Mouse (Mus musculus) embryonic facial prominence, embryonic 14.5 days (tissue): ENCODE results near the gene Slc26a3. TPM values are rescaled to one million over a fixed set of nuclear protein-coding genes. Genes with fewer than 3 reads are reported as not detected.

Source experiments
- ATAC-seq: fragments of 200-750 bp; cut with Nextera tagmentation; 2 replicates; pipeline ENCODE4 v1.8.0; 2017; ENCODE audit warnings: low read depth, moderate number of reproducible peaks, moderate TSS enrichment
- DNase-seq: peaks from one replicate; pipeline ENCODE4 v3.0.0-alpha.2; 2015; ENCODE audit warnings: low spot score
- H3K27ac ChIP-seq: fragments of 300-500 bp; sonication (generic); replicated peaks from 2 replicates; pipeline ENCODE4 v1.5.1; 2014; ENCODE audit warnings: low read depth, mild to moderate bottlenecking, low read length, moderate library complexity
- H3K27me3 ChIP-seq: fragments of 300-500 bp; sonication (generic); replicated peaks from 2 replicates; pipeline ENCODE4 v1.6.1; 2014; ENCODE audit warnings: low read length; ENCODE audit not compliant: control insufficient read depth, insufficient read depth
- H3K36me3 ChIP-seq: fragments of 300-500 bp; sonication (generic); 2 replicates; pipeline ENCODE4 v1.6.1; 2014; ENCODE audit warnings: low read length, mixed read lengths; ENCODE audit not compliant: control insufficient read depth, insufficient read depth
- H3K4me1 ChIP-seq: fragments of 300-500 bp; sonication (generic); 2 replicates; pipeline ENCODE4 v1.6.1; 2014; ENCODE audit warnings: antibody characterized with exemption, low read length; ENCODE audit not compliant: control insufficient read depth, insufficient read depth
- H3K4me2 ChIP-seq: fragments of 300-500 bp; sonication (generic); 2 replicates; pipeline ENCODE4 v1.6.1; 2014; ENCODE audit warnings: low read depth, mild to moderate bottlenecking, low read length, moderate library complexity, mixed read lengths
- H3K4me3 ChIP-seq: fragments of 300-500 bp; sonication (generic); 2 replicates; pipeline ENCODE4 v1.5.1; 2014; ENCODE audit warnings: low read depth, mild to moderate bottlenecking, low read length
- H3K9ac ChIP-seq: fragments of 300-500 bp; sonication (generic); 2 replicates; pipeline ENCODE4 v1.6.1; 2014; ENCODE audit warnings: low read depth, mild to moderate bottlenecking, low read length, moderate library complexity, mixed read lengths
- H3K9me3 ChIP-seq: fragments of 300-500 bp; sonication (generic); 2 replicates; pipeline ENCODE4 v1.6.1; 2016; ENCODE audit warnings: low read length; ENCODE audit not compliant: control insufficient read depth
- WGBS: fragments of 180-500 bp; shearing (Covaris S2); extraction: QIAGEN DNeasy Blood & Tissue Kit; methylation state at CpG from one replicate; pipeline ENCODE4 v1.1.7; 2014; 5-methylcytosine and 5-hydroxymethylcytosine counted together
- polyA plus RNA-seq: library from polyadenylated mRNA; unstranded; fragments of >200 nt; fragmentation: Nextera tagmentation; extraction: Ambion mirVana; gene quantifications from 2 replicates; pipeline ENCODE4 v1.2.1, GENCODE M21; 2014

Gene Slc26a3
- polyA plus RNA-seq, 1 experiment from 2014 or later, result 0.07 TPM

GRCm38 (mm10) chr12:31375283-31375615, 15.4 kb upstream of the Slc26a3 start:
- WGBS, result 57% methylated on average over 4 of the region's 4 CpGs
- H3K4me3 ChIP-seq, result no peak overlapping the region
- H3K27me3 ChIP-seq, result no peaks in the 10 kb centered on the region
- no peak overlapping the region for H3K4me2 ChIP-seq
- no peak overlapping the region for H3K9ac ChIP-seq
- ATAC-seq (no peak), DNase-seq (no peak)
- H3K27ac ChIP-seq, result no peak overlapping the region
- H3K9me3 ChIP-seq, result no peaks in the 10 kb centered on the region
- H3K4me1 ChIP-seq, result peaks cover 10% of the 10 kb centered on the region
- no peaks in the 10 kb centered on the region for H3K36me3 ChIP-seq

DNA sequence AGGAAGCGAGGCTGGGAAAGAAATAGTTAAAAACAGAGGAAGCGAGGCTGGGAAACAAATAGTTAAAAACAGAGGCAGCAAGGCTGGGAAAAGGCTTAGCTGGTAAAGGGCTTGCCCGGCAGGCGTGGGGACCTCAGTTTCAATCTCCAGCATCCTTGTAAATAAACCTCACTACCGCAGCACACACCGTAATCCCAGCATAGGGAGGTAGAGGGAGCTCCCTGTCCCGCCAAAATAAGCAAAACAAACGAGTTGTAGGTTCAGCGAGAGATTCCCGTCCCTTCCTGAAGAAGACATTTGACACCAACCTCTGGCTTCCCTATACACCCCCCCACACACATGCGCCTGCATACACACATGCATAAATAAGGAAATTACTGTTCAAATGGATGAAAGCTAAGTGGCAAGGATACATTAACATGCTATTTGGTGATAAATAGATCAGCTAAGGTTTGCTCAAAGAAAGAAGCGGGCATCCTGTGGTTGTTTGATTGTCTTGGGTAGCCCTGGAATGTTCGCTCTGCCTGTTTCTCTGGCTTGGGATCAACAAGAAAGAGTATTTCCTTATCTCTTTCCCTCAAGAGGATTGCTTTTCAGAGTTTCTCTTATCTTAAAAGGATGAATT, 14.2 kb upstream of the Slc26a3 start:
- WGBS, result 6% methylated on average over 13 of the region's 13 CpGs
- H3K4me2 ChIP-seq, result peak overlapping the region; percentile 60
- no peaks in the 10 kb centered on the region for H3K27me3 ChIP-seq
- DNase-seq (peak; percentile 74), ATAC-seq (0 out of 2 replicates have a peak, but pooled peaks have one; percentile 48)
- peaks cover 10% of the 10 kb centered on the region for H3K4me1 ChIP-seq
- no peaks in the 10 kb centered on the region for H3K36me3 ChIP-seq
- no peaks in the 10 kb centered on the region for H3K9me3 ChIP-seq
- peak overlapping the region; percentile 31 for H3K4me3 ChIP-seq
- H3K9ac ChIP-seq, result peak overlapping the region; percentile 47
- H3K27ac ChIP-seq, result no peak overlapping the region

DNA sequence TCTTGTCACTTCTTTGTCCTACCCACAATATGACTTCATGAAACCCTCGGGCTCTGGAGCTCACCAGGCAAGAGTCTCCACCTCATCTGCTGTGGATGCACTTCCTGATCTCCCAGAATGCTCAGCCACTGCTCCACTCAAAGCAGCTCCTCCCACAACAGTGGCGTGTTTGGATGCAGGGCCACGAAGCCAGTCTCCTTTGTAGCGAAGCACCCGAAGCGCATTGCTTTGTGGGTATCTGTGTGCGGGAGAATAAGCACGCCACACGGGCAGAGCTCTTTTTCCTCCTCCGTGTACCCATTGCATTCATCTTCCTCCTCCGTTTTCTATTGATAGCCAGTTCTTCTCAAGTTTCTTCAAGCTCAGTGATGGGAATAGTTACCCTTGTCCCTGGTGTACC, 13.4 kb upstream of the Slc26a3 start:
- no peaks in the 10 kb centered on the region for H3K27me3 ChIP-seq
- ATAC-seq (no peak), DNase-seq (no peak)
- H3K36me3 ChIP-seq, result no peaks in the 10 kb centered on the region
- no peak overlapping the region for H3K9ac ChIP-seq
- no peak overlapping the region for H3K4me3 ChIP-seq
- WGBS, result 69% methylated on average over 11 of the region's 11 CpGs
- H3K4me1 ChIP-seq, result peaks cover 10% of the 10 kb centered on the region
- H3K4me2 ChIP-seq, result no peak overlapping the region; the same call in 1 of the 2 replicates
- H3K27ac ChIP-seq, result no peak overlapping the region
- H3K9me3 ChIP-seq, result no peaks in the 10 kb centered on the region

DNA sequence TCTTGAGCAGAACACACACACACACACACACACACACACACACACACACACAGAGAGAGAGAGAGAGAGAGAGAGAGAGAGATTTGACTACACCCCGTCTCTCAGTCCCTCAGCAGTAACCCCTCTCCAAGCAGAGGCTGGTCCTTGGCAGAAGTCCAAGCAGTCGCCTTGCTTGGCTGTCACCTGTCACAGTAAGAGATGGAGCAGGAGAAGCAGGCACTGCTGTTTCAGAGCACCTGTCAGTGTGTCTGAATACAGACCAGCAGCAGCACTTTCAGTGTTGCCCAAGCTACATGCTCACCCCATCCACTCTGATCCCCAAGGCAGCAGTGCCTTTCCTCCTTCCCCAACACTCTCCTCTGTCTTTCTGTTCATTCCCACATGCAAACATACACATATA, 9.8 kb upstream of the Slc26a3 start:
- H3K27ac ChIP-seq, result no peak overlapping the region
- H3K36me3 ChIP-seq, result no peaks in the 10 kb centered on the region
- peaks cover 3% of the 10 kb centered on the region for H3K4me1 ChIP-seq
- H3K4me3 ChIP-seq, result no peak overlapping the region
- H3K4me2 ChIP-seq, result no peak overlapping the region
- DNase-seq, result peak; percentile 73
- H3K9ac ChIP-seq, result no peak overlapping the region
- H3K27me3 ChIP-seq, result no peaks in the 10 kb centered on the region
- ATAC-seq, result peak; percentile 47; the same call in 1 of the 2 replicates
- WGBS, result 0% methylated on average over 2 of the region's 2 CpGs
- H3K9me3 ChIP-seq, result no peaks in the 10 kb centered on the region

- DNase-seq, result no peak
- Histone ChIP-seq H3K9ac (no peak overlapping the region), H3K9me3 (no peaks in the 10 kb centered on the region), H3K4me3 (no peak overlapping the region), H3K27me3 (no peaks in the 10 kb centered on the region), H3K4me1 (no peaks in the 10 kb centered on the region), H3K4me2 (no peak overlapping the region), H3K27ac (no peak overlapping the region), H3K36me3 (no peaks in the 10 kb centered on the region)
- ATAC-seq, result no peak
- WGBS, result 43% methylated on average over 2 of the region's 2 CpGs
Measured at GRCm38 (mm10) chr12:31382451-31382850, 8.2 kb upstream of the Slc26a3 start.

- Histone ChIP-seq H3K9me3 (no peaks in the 10 kb centered on the region), H3K4me1 (no peaks in the 10 kb centered on the region), H3K9ac (no peak overlapping the region), H3K36me3 (no peaks in the 10 kb centered on the region), H3K27me3 (no peaks in the 10 kb centered on the region), H3K4me2 (no peak overlapping the region), H3K4me3 (no peak overlapping the region), H3K27ac (no peak overlapping the region)
- ATAC-seq (no peak), DNase-seq (no peak)
- 47% methylated on average over 3 of the region's 3 CpGs for WGBS
Measured at GRCm38 (mm10) chr12:31387303-31387702, 3.4 kb upstream of the Slc26a3 start.

DNA sequence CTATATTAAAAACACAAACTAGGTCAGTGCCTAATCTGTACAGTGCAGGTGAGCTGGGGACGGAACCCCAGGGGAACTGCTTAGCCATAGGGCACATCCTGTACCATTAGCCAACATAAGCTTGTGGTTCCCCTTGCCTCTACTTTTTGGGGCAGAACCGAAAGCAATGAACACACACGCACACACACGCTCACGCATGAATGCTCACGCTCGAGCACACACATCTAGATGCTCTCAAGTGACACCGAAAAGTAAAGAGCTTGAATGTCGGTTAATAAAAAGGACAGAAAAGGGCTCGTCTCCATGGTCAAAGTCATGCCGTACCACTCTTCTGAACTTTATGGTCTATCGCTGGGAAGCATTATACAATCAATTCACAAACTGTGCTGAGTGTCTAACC, 1.0 kb downstream of the Slc26a3 start:
- Histone ChIP-seq H3K4me2 (no peak overlapping the region), H3K9me3 (no peaks in the 10 kb centered on the region), H3K27ac (no peak overlapping the region), H3K27me3 (no peaks in the 10 kb centered on the region), H3K4me1 (no peaks in the 10 kb centered on the region), H3K9ac (no peak overlapping the region), H3K4me3 (no peak overlapping the region), H3K36me3 (no peaks in the 10 kb centered on the region)
- WGBS, result 94% methylated on average over 12 of the region's 12 CpGs
- no peak for DNase-seq
- ATAC-seq, result no peak

DNA sequence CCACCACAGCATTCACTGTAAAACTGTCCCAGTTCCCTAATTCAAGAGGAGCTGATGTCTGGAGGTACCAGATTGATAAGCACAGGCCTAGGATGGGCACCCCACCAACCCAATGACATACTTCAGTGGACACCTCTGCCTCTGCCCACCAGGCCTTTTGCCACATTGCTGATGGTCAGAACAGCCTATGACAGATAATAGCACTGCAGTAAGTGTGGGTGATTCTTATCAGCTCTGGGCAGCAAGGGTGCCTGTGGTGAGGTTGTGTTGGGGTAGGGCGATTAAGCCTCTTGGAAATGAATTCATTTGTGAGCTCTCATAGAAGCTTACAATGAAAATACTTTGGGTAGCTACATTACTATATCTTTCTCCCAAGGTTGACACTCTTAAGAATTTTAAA, 5.2 kb downstream of the Slc26a3 start:
- Histone ChIP-seq H3K9me3 (no peaks in the 10 kb centered on the region), H3K36me3 (no peaks in the 10 kb centered on the region), H3K27me3 (no peaks in the 10 kb centered on the region), H3K9ac (no peak overlapping the region), H3K4me3 (no peak overlapping the region), H3K4me1 (no peaks in the 10 kb centered on the region), H3K4me2 (no peak overlapping the region), H3K27ac (no peak overlapping the region)
- 100% methylated on average over 1 of the region's 1 CpGs for WGBS
- DNase-seq (no peak), ATAC-seq (no peak)

DNA sequence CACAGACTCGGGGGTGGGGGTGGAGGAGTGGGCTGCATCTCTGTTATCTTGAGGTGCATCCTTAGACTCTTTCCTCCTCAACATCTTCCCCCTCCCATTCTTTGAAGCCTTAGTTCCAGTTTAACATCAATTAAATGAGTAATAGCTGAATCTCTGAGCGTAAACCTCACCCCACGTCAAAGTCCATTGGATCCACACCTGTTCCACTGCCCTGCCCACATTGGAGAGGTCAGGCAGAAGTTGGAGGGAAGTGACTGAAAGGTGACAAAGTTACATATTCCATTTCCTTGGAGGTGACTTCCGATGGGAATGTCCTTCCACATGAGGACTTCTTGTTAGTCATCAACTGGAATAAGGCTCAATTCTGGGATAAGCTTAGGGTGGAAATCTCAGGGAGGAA, 7.0 kb downstream of the Slc26a3 start:
- no peak for DNase-seq
- 93% methylated on average over 4 of the region's 4 CpGs for WGBS
- H3K4me3 ChIP-seq, result no peak overlapping the region

More for the DNA sequence above, 7.0 kb downstream of the Slc26a3 start:
- no peaks in the 10 kb centered on the region for H3K9me3 ChIP-seq
- no peaks in the 10 kb centered on the region for H3K4me1 ChIP-seq
- no peak overlapping the region for H3K27ac ChIP-seq
- H3K4me2 ChIP-seq, result no peak overlapping the region
- H3K27me3 ChIP-seq, result no peaks in the 10 kb centered on the region
- no peaks in the 10 kb centered on the region for H3K36me3 ChIP-seq
- no peak for ATAC-seq
- no peak overlapping the region for H3K9ac ChIP-seq
